Mouse (Mus musculus) limb, embryonic 14.5 days (tissue): ENCODE data around the gene Dyrk2. TPM values are rescaled to one million over a fixed set of nuclear protein-coding genes. Genes with fewer than 3 reads are reported as not detected.

ENCODE experiments used
- ATAC-seq: fragments of 200-750 bp; cut with Nextera tagmentation; 2 replicates; pipeline ENCODE4 v1.8.0; 2017; ENCODE audit warnings: low read depth, moderate number of reproducible peaks, moderate TSS enrichment; ENCODE audit not compliant: low FRiP score
- DNase-seq: peaks from one replicate; pipeline ENCODE4 v3.0.0-alpha.2; 2015; ENCODE audit warnings: low spot score
- H3K27ac ChIP-seq: fragments of 300-500 bp; sonication (generic); replicated peaks from 2 replicates; pipeline ENCODE4 v1.5.1; 2014; ENCODE audit warnings: low read depth, mild to moderate bottlenecking, low read length, moderate library complexity, mixed read lengths
- H3K27me3 ChIP-seq: fragments of 300-500 bp; sonication (generic); 2 replicates; pipeline ENCODE4 v1.6.1; 2014; ENCODE audit warnings: low read length, mixed read lengths; ENCODE audit not compliant: control insufficient read depth, insufficient read depth
- H3K36me3 ChIP-seq: fragments of 300-500 bp; sonication (generic); 2 replicates; pipeline ENCODE4 v1.6.1; 2014; ENCODE audit warnings: mild to moderate bottlenecking, low read length, moderate library complexity, mixed read lengths; ENCODE audit not compliant: control insufficient read depth, insufficient read depth
- H3K4me1 ChIP-seq: fragments of 300-500 bp; sonication (generic); 2 replicates; pipeline ENCODE4 v1.6.1; 2014; ENCODE audit warnings: antibody characterized with exemption, low read length, mixed read lengths; ENCODE audit not compliant: control insufficient read depth, insufficient read depth
- H3K4me2 ChIP-seq: fragments of 300-500 bp; sonication (generic); replicated peaks from 2 replicates; pipeline ENCODE4 v1.6.1; 2014; ENCODE audit warnings: low read depth, mild to moderate bottlenecking, low read length, moderate library complexity; ENCODE audit not compliant: severe bottlenecking
- H3K4me3 ChIP-seq: fragments of 300-500 bp; sonication (generic); replicated peaks from 2 replicates; pipeline ENCODE4 v1.5.1; 2014; ENCODE audit warnings: low read length
- H3K9ac ChIP-seq: fragments of 300-500 bp; sonication (generic); 2 replicates; pipeline ENCODE4 v1.6.1; 2014; ENCODE audit warnings: mild to moderate bottlenecking, low read depth, low read length, moderate library complexity; ENCODE audit not compliant: severe bottlenecking
- H3K9me3 ChIP-seq: fragments of 300-500 bp; sonication (generic); 2 replicates; pipeline ENCODE4 v1.6.1; 2016; ENCODE audit warnings: low read length; ENCODE audit not compliant: control insufficient read depth
- POLR2A ChIP-seq: fragments of 200-500 bp; IDR thresholded peaks from 2 replicates; pipeline ENCODE4 v1.8.0; 2012; ENCODE audit warnings: inconsistent platforms, mild to moderate bottlenecking, moderate library complexity, borderline replicate concordance; ENCODE audit not compliant: insufficient read depth, insufficient read length; ENCODE audit errors: extremely low read depth
- WGBS: fragments of 180-500 bp; shearing (Covaris S2); extraction: QIAGEN DNeasy Blood & Tissue Kit; methylation state at CpG from one replicate; pipeline ENCODE4 v1.1.7; 2014; 5-methylcytosine and 5-hydroxymethylcytosine counted together
- polyA plus RNA-seq, 2 experiments: library from polyadenylated mRNA; depleted of rRNA in 1 of 2; stranded (reverse) in 1 of 2; unstranded in 1 of 2; fragments of >200 nt; fragmentation: Nextera tagmentation in 1 of 2; extraction: Ambion mirVana in 1 of 2; gene quantifications; 2 replicates each; pipeline versions ENCODE4 v1.2.1 to v1.2.3; 2012 to 2014

The Dyrk2 gene
- polyA plus RNA-seq, 2 experiments, result 13.3 to 20.9 TPM

DNA sequence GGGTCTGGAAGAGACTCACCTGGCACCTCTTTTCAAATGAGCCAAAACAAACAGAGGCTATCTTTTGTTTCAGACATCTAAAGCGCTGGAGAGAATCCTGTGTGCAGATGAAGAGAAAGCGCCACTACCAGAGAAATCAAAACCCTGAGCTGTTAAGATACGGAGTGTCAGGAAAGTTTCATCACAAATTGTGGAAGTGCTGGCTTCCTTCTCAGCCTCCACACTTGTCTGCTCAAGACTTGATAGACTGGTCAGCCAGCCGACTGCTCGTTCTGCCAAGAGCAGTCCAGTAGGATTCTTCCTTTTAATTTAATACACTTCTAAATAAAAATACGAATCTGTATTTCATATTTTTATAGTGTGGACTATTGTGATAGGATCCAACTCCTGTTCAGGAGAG is 58.1 kb downstream of the Dyrk2 start:
- no peak overlapping the region for H3K27ac ChIP-seq
- no peak overlapping the region for H3K9ac ChIP-seq
- no peak for TF ChIP-seq POLR2A
- no peaks in the 10 kb centered on the region for H3K4me1 ChIP-seq
- WGBS, result 79% methylated on average over 6 of the region's 6 CpGs
- H3K27me3 ChIP-seq, result no peaks in the 10 kb centered on the region
- H3K4me2 ChIP-seq, result no peak overlapping the region
- H3K9me3 ChIP-seq, result no peaks in the 10 kb centered on the region
- H3K4me3 ChIP-seq, result no peak overlapping the region
- DNase-seq (no peak), ATAC-seq (no peak)
- H3K36me3 ChIP-seq, result no peaks in the 10 kb centered on the region

GRCm38 (mm10) chr10:118810908-118811711 is 58.9 kb downstream of the Dyrk2 start:
- Histone ChIP-seq H3K36me3 (no peaks in the 10 kb centered on the region), H3K4me1 (no peaks in the 10 kb centered on the region), H3K9me3 (no peaks in the 10 kb centered on the region), H3K4me3 (no peak overlapping the region), H3K27ac (no peak overlapping the region), H3K27me3 (no peaks in the 10 kb centered on the region), H3K9ac (no peak overlapping the region), H3K4me2 (no peak overlapping the region)
- DNase-seq (no peak), ATAC-seq (no peak)
- no peak for TF ChIP-seq POLR2A
- WGBS, result 57% methylated on average over 16 of the region's 16 CpGs
